Mouse (Mus musculus) hematopoietic multipotent progenitor cell, adult 10-12 weeks (in vitro differentiated cells): ENCODE data around the gene Usp16. TPM values are rescaled to one million over a fixed set of nuclear protein-coding genes. Genes with fewer than 3 reads are reported as not detected.

Source experiments
- polyA plus RNA-seq: library from polyadenylated mRNA; stranded (reverse); fragments of >175 nt; gene quantifications from 2 replicates; pipeline ENCODE4 v1.2.3, GENCODE M21; 2012; ENCODE audit warnings: low replicate concordance

Gene Usp16
- polyA plus RNA-seq = 8.3 and 26.4 TPM in 2 replicates

DNA sequence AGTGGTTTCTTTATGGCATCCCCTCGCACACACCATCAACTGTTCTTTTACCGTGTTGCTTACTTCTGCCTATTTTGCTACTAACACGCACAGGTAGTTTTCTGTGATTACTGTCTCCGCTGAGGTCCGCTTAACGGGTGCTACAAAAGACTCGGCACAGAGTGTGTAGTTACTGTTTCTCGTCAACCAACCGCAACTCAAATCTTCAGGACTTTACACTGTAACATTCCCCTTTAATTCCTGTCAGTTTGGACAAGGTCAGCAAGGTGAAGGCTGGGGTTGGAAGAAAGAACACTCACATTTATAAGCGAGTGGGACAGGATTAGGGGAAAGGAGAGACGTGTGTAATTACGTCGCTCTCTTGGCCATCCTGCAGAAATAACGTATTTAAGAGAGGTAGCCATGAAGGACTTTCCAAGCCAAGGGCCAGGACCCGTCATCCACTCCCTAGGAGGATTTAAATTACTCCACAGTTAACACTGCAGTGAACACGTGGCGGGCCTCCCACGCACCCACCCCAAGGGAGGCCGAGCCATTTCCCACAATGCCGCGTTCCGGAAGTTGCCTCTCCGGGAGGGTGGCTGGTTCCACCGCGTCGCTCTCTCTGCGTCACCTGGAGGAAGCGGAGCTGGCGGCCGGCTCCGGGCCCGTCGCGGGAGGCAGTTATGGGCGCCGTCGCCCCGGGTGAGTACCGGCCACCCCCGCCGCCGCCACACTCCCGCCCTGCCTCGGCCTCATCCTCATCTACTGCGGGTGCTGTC is at the start of gene Usp16:
Usp16 (plus strand) TSS at position 285 of the 761 bp plus-strand sequence.

DNA sequence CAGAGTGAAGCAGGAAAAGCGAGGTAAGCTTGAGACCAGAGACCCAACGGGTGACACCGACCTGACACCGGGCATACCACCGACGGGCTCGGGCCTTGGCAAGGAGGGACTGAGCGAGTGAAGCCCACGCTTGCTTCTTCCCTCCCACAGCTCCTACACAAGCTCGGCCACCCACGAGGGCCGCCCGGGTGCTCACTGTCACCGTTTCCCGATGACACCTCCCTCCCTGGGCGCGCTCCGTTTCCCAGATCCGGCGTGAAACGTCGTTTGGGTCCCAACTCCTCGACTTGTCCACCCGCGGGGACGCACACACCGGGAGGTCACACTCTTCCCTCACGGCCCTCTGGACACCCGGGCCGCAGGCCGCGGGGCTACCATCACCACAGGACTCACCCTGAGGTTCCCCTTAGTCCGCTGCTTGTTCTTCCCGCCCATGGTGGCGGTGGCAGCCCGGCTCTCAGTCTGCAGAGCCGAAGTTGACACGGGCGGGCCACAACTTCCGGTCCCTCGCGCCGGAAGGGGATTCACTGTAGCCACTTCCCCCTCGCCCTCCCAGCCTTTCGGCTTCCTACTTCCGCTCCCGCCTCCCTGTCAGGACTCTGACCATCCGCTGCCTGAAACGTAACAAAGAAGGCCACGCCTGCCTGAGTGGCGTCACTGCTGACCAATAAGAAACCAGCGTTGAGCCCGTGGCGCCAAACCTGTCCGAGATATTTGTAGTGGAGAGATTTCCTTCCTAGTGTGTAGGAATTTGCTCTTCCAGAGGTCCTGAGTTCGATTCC is 22.3 kb upstream of the Usp16 start, which contains the start of gene Ltn1:
Ltn1 (minus strand) TSS at position 580 of the 782 bp plus-strand sequence.

GRCm38 (mm10) chr16:87440184-87440686 is 14.3 kb upstream of the Usp16 start, which contains the start of gene Rwdd2b:
Gene Rwdd2b, minus strand, starts transcription at chr16:87440573.

GRCm38 (mm10) chr16:87495716-87496447 is 41.4 kb downstream of the Usp16 start, which contains the start of gene Cct8:
Gene Cct8, minus strand, starts transcription at chr16:87495873.

Other genes starting within 250 kb of the Usp16 start
- gene N6amt1, start 100.5 kb upstream of the Usp16 start, polyA plus RNA-seq = 2.6 and 5.3 TPM in 2 replicates
- 1.5 and 2.2 TPM in 2 replicates for gene Ltn1, start 22.1 kb upstream of the Usp16 start, polyA plus RNA-seq
- 1.2 and 1.6 TPM in 2 replicates for gene Rwdd2b, start 14.1 kb upstream of the Usp16 start, polyA plus RNA-seq
- gene Cct8, start 41.2 kb downstream of the Usp16 start, polyA plus RNA-seq = 29.1 and 35.0 TPM in 2 replicates
- gene Map3k7cl, start 98.6 kb downstream of the Usp16 start, polyA plus RNA-seq = not detected in 2 replicates
- gene Bach1, start 244.2 kb downstream of the Usp16 start, polyA plus RNA-seq = 12.2 and 18.7 TPM in 2 replicates